18 mouse cellular contexts compared by ENCODE assay signal in genomic region chr2:134645752-134646151, GRCm38 (mm10). TPM values are rescaled to one million over a fixed set of nuclear protein-coding genes. Genes with fewer than 3 reads are reported as not detected.
DNase-seq lines count a peak whose midpoint lies in the region; ATAC-seq and TF ChIP-seq lines count a peak whose summit lies in the region.
"Had no signal": no experiment of that assay in that cellular context is flagged by ENCODE, and none has a peak within 500 bp of the region (broad histone marks: within the 10 kb centered on the region; RNA-seq: fewer than 3 reads in every experiment).

No protein-coding gene starts in this region.

- no peak overlapping the region for H3K4me2 ChIP-seq in forebrain, postnatal 0 days (ENCODE audit: low read depth)
- no peak overlapping the region for H3K4me2 ChIP-seq in forebrain, embryonic 16.5 days (ENCODE audit: low read length)
- no peak overlapping the region for H3K4me2 ChIP-seq in liver, postnatal 0 days (ENCODE audit: low read depth, low read length)
- H3K4me2 ChIP-seq in liver, embryonic 12.5 days, result no peak overlapping the region
- H3K4me2 ChIP-seq in hindbrain, embryonic 14.5 days (replicated peaks), result no peak overlapping the region
- H3K4me2 ChIP-seq in midbrain, postnatal 0 days (ENCODE audit: low read depth, low read length, poor library complexity, severe bottlenecking), result no peak overlapping the region
- H3K4me2 ChIP-seq: heart, embryonic 12.5 days; limb, embryonic 15.5 days had no signal

- TF ChIP-seq CTCF in forebrain, postnatal 0 days (IDR thresholded peaks at IDR 0.05; ENCODE audit: low read depth), result no peak
- no peak for TF ChIP-seq CTCF in liver, postnatal 0 days (IDR thresholded peaks at IDR 0.05; ENCODE audit: low read depth)
- no peak for TF ChIP-seq CTCF in midbrain, postnatal 0 days (IDR thresholded peaks at IDR 0.05)

- no peak for DNase-seq in forebrain, postnatal 0 days
- no peak for DNase-seq in liver, postnatal 0 days
- no peak for DNase-seq in hindbrain, embryonic 14.5 days (ENCODE audit: low spot score)
- no peak for DNase-seq in midbrain, postnatal 0 days (ENCODE audit: low spot score)
- no peak for DNase-seq in spleen, postnatal 4 days (ENCODE audit: low spot score in 2 of 2)
- DNase-seq: cerebellum, adult 8-10 months; heart, postnatal 36 days; lung, postnatal 14 days; thymus, postnatal 14 days had no signal

- H3K4me3 ChIP-seq in forebrain, postnatal 0 days (ENCODE audit: low read depth, low read length), result no peak overlapping the region
- no peak overlapping the region for H3K4me3 ChIP-seq in forebrain, embryonic 16.5 days (replicated peaks; ENCODE audit: low read length)
- H3K4me3 ChIP-seq in liver, postnatal 0 days (ENCODE audit: low read depth, low read length), result no peak overlapping the region
- H3K4me3 ChIP-seq in liver, embryonic 12.5 days, result no peak overlapping the region
- no peak overlapping the region for H3K4me3 ChIP-seq in hindbrain, embryonic 14.5 days (replicated peaks; ENCODE audit: low read length)
- no peak overlapping the region for H3K4me3 ChIP-seq in midbrain, postnatal 0 days (ENCODE audit: low read depth, low read length)
- H3K4me3 ChIP-seq: heart, embryonic 12.5 days; limb, embryonic 15.5 days; megakaryocyte, embryonic 14.5 days; myocyte had no signal

- H3K4me1 ChIP-seq in forebrain, postnatal 0 days (ENCODE audit: insufficient read depth), result peaks cover 22% of the 10 kb centered on the region
- peaks cover 25% of the 10 kb centered on the region for H3K4me1 ChIP-seq in forebrain, embryonic 16.5 days (replicated peaks; ENCODE audit: control insufficient read depth, insufficient read depth, low read length)
- peaks cover 22% of the 10 kb centered on the region for H3K4me1 ChIP-seq in liver, postnatal 0 days (ENCODE audit: insufficient read depth)
- peaks cover 36% of the 10 kb centered on the region for H3K4me1 ChIP-seq in liver, embryonic 12.5 days
- peaks cover 30% of the 10 kb centered on the region for H3K4me1 ChIP-seq in hindbrain, embryonic 14.5 days (replicated peaks; ENCODE audit: control insufficient read depth, insufficient read depth, low read length)
- peaks cover 14% of the 10 kb centered on the region for H3K4me1 ChIP-seq in midbrain, postnatal 0 days (ENCODE audit: insufficient read depth, low read length)

- WGBS in forebrain, postnatal 0 days, result 84% methylated on average over 3 of the region's 3 CpGs
- WGBS in forebrain, embryonic 16.5 days, result 89% methylated on average over 3 of the region's 3 CpGs
- 43% methylated on average over 3 of the region's 3 CpGs for WGBS in liver, postnatal 0 days (ENCODE audit: insufficient replicate concordance)
- WGBS in liver, embryonic 12.5 days (ENCODE audit: insufficient replicate concordance), result 34% methylated on average over 3 of the region's 3 CpGs
- 72% methylated on average over 3 of the region's 3 CpGs for WGBS in hindbrain, embryonic 14.5 days
- 71% methylated on average over 3 of the region's 3 CpGs for WGBS in midbrain, postnatal 0 days

- no peaks in the 10 kb centered on the region for H3K27me3 ChIP-seq in forebrain, postnatal 0 days (ENCODE audit: insufficient read depth, low read length)
- H3K27me3 ChIP-seq in forebrain, embryonic 16.5 days (replicated peaks; ENCODE audit: control insufficient read depth, insufficient read depth, low read length), result no peaks in the 10 kb centered on the region
- no peaks in the 10 kb centered on the region for H3K27me3 ChIP-seq in liver, postnatal 0 days (ENCODE audit: insufficient read depth, low read length)
- no peaks in the 10 kb centered on the region for H3K27me3 ChIP-seq in liver, embryonic 12.5 days (replicated peaks)
- no peaks in the 10 kb centered on the region for H3K27me3 ChIP-seq in hindbrain, embryonic 14.5 days (ENCODE audit: control insufficient read depth, insufficient read depth, low read length)
- no peaks in the 10 kb centered on the region for H3K27me3 ChIP-seq in midbrain, postnatal 0 days (ENCODE audit: insufficient read depth, low read length)
- H3K27me3 ChIP-seq: CH12.LX; heart, embryonic 12.5 days; limb, embryonic 15.5 days; megakaryocyte, embryonic 14.5 days had no signal

- no peak for TF ChIP-seq EP300 in liver, postnatal 0 days (IDR thresholded peaks at IDR 0.05; ENCODE audit: low read depth)

- ATAC-seq in forebrain, postnatal 0 days, result no peak
- no peak for ATAC-seq in forebrain, embryonic 16.5 days
- no peak for ATAC-seq in liver, postnatal 0 days
- no peak for ATAC-seq in liver, embryonic 12.5 days
- ATAC-seq in hindbrain, embryonic 14.5 days (ENCODE audit: low FRiP score), result no peak
- ATAC-seq in midbrain, postnatal 0 days (ENCODE audit: low FRiP score), result no peak
- ATAC-seq in monocyte, adult 5-6 weeks (replicated peaks; ENCODE audit: insufficient number of reproducible peaks, low FRiP score, low TSS enrichment, poor library complexity, severe bottlenecking), result no peak
- ATAC-seq: intestine, embryonic 16.5 days had no signal

- H3K9me3 ChIP-seq in forebrain, postnatal 0 days (ENCODE audit: low read length), result no peaks in the 10 kb centered on the region
- H3K9me3 ChIP-seq in forebrain, embryonic 16.5 days (ENCODE audit: control insufficient read depth, low read length), result no peaks in the 10 kb centered on the region
- no peaks in the 10 kb centered on the region for H3K9me3 ChIP-seq in liver, postnatal 0 days (ENCODE audit: low read length)
- H3K9me3 ChIP-seq in liver, embryonic 12.5 days (replicated peaks), result no peaks in the 10 kb centered on the region
- H3K9me3 ChIP-seq in hindbrain, embryonic 14.5 days (ENCODE audit: control insufficient read depth, low read length), result no peaks in the 10 kb centered on the region
- no peaks in the 10 kb centered on the region for H3K9me3 ChIP-seq in midbrain, postnatal 0 days (ENCODE audit: low read length)
- H3K9me3 ChIP-seq: limb, embryonic 15.5 days had no signal

- H3K9ac ChIP-seq in forebrain, postnatal 0 days, result no peak overlapping the region
- no peak overlapping the region for H3K9ac ChIP-seq in forebrain, embryonic 16.5 days (replicated peaks; ENCODE audit: low read depth, low read length)
- no peak overlapping the region for H3K9ac ChIP-seq in liver, postnatal 0 days (replicated peaks)
- no peak overlapping the region for H3K9ac ChIP-seq in liver, embryonic 12.5 days
- H3K9ac ChIP-seq in hindbrain, embryonic 14.5 days, result no peak overlapping the region
- H3K9ac ChIP-seq in midbrain, postnatal 0 days (replicated peaks; ENCODE audit: low read length, poor library complexity, severe bottlenecking), result no peak overlapping the region
- H3K9ac ChIP-seq: heart, embryonic 12.5 days; limb, embryonic 15.5 days had no signal

- no peaks in the 10 kb centered on the region for H3K36me3 ChIP-seq in forebrain, postnatal 0 days (ENCODE audit: insufficient read depth)
- no peaks in the 10 kb centered on the region for H3K36me3 ChIP-seq in forebrain, embryonic 16.5 days (ENCODE audit: control insufficient read depth, insufficient read depth)
- H3K36me3 ChIP-seq in liver, postnatal 0 days (replicated peaks; ENCODE audit: insufficient read depth, low read length), result no peaks in the 10 kb centered on the region
- H3K36me3 ChIP-seq in liver, embryonic 12.5 days, result no peaks in the 10 kb centered on the region
- no peaks in the 10 kb centered on the region; the same call in 1 of the 2 replicates for H3K36me3 ChIP-seq in hindbrain, embryonic 14.5 days (replicated peaks; ENCODE audit: control insufficient read depth, insufficient read depth)
- no peaks in the 10 kb centered on the region for H3K36me3 ChIP-seq in midbrain, postnatal 0 days (ENCODE audit: insufficient read depth, low read length)
- H3K36me3 ChIP-seq: heart, embryonic 12.5 days; limb, embryonic 15.5 days had no signal

- H3K27ac ChIP-seq in forebrain, postnatal 0 days (ENCODE audit: low read depth, low read length), result peak overlapping the region; percentile 100
- H3K27ac ChIP-seq in forebrain, embryonic 16.5 days (ENCODE audit: low read length), result no peak overlapping the region
- 0 out of 2 replicates have a peak overlapping the region, but pooled peaks have one; percentile 3 for H3K27ac ChIP-seq in liver, postnatal 0 days (ENCODE audit: low read depth)
- H3K27ac ChIP-seq in liver, embryonic 12.5 days, result no peak overlapping the region
- H3K27ac ChIP-seq in hindbrain, embryonic 14.5 days, result peak overlapping the region; percentile 100
- peak overlapping the region; percentile 99; the same call in 1 of the 2 replicates for H3K27ac ChIP-seq in midbrain, postnatal 0 days (ENCODE audit: low read depth, low read length)
- H3K27ac ChIP-seq: limb, embryonic 15.5 days had no signal

RNA-seq across cellular contexts. Expression of gene Tmx4, which starts 1.8 kb away (rescaled TPM):
- total RNA-seq in forebrain, postnatal 0 days (2014; rRNA removed), result 110 and 161 TPM in 2 replicates
- 35.8 and 65.6 TPM in 2 replicates for polyA plus RNA-seq in forebrain, postnatal 0 days (2015; fragmentation: Nextera tagmentation; extraction: Ambion mirVana)
- 85.2 and 99.0 TPM in 2 replicates for polyA plus RNA-seq in forebrain, embryonic 16.5 days (2015; fragmentation: Nextera tagmentation; extraction: Ambion mirVana)
- 6.9 and 8.6 TPM in 2 replicates for polyA plus RNA-seq in liver, postnatal 0 days (2015; fragmentation: Nextera tagmentation; extraction: Ambion mirVana)
- 10.8 and 12.1 TPM in 2 replicates for polyA plus RNA-seq in liver, embryonic 12.5 days (2016; fragmentation: Nextera tagmentation; extraction: Ambion mirVana)
- 142 and 147 TPM in 2 replicates for polyA plus RNA-seq in hindbrain, embryonic 14.5 days (2014; fragmentation: Nextera tagmentation; extraction: Ambion mirVana)
- total RNA-seq in midbrain, postnatal 0 days (2014; rRNA removed), result 153 and 192 TPM in 2 replicates
- polyA plus RNA-seq in midbrain, postnatal 0 days (2015; fragmentation: Nextera tagmentation; extraction: Ambion mirVana), result 99.4 and 110 TPM in 2 replicates
- total RNA-seq in monocyte, adult 5-6 weeks (2017), result 36.6 to 47.6 TPM (median 41.2 TPM) in 3 replicates

Comparison
In these comparisons a context has a peak if more than half of its experiments do, and no peak if none do; other contexts are left out.
1. H3K27ac ChIP-seq: peak in forebrain, postnatal 0 days (single experiment), liver, postnatal 0 days (single experiment), hindbrain, embryonic 14.5 days (single experiment) and midbrain, postnatal 0 days (single experiment); none in forebrain, embryonic 16.5 days (single experiment) and liver, embryonic 12.5 days (single experiment).